Mouse (Mus musculus): ENCODE results near the gene Itga3. TPM values are rescaled to one million over a fixed set of nuclear protein-coding genes. Genes with fewer than 3 reads are reported as not detected.
A peak's percentile ranks its signal among the peaks of the same experiment; 100 is the strongest.

The Itga3 gene
- 10 to 100 TPM; 15.9 to 22.5 (median 19.6) TPM for total RNA-seq (2022)

DNA sequence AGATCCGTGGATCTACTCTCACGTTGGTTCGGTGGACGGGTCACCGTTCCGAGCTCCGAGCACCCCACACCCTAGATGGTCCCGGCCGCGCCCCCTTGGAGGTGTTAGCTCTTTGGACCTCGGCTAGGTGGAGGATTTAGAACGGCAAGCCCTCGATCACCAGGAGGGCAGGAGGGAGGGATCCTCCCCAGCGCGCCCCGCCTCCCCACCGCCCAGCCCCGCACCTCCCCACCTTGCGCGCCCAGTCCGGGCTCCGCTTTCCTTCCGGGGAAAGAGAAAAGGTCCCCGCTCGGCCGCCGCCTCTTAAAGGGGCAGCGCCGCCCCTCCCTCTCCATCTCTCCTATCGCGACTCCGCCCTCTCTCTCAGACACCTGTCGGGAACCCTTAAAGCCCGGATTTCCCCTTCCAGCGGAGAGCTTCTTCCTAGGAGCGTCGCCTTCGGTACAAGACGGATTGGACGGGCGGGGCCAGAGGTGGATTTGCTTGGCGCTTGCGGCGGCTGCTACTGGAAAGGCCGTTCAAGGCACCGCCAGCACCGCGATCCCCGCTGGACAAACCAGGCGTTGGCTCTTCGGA lies at the start of gene Itga3:
TSS of gene Itga3 (minus strand) at position 266 of the 576 bp plus-strand sequence.
- peak; percentile 46 to 49 for DNase-seq (ENCODE audit: low spot score in 2 of 2)

DNA sequence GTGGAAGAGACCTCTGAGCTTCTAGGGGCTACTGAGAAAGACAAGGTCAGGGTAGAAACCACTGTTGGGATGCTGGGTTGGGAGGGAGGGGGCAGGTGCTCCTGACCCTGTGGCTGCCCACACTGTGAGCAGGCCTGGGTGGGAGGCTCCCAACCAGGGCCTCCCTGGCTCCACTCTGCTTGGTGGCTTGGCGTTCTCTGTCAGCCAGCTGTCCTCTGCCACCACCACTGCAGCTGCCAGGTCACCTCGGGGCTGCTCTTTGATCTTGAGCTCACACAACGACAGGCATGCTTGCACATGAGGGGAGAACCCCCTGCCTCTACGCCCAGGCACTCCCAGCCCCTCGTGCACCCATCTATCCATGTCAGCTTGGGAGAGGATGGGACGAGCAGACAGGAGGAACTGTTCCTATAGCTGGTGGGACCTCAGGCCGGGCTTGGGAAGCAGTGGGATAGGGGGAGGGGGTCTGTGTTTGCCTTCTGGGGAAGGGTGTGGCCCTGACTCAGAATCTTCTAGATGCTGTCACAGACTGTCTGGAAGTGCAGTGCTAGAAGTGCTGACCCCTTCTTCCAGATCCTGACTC lies 48.9 kb upstream of the Itga3 start:
- no peak for DNase-seq (ENCODE audit: low spot score in 2 of 2)

DNA sequence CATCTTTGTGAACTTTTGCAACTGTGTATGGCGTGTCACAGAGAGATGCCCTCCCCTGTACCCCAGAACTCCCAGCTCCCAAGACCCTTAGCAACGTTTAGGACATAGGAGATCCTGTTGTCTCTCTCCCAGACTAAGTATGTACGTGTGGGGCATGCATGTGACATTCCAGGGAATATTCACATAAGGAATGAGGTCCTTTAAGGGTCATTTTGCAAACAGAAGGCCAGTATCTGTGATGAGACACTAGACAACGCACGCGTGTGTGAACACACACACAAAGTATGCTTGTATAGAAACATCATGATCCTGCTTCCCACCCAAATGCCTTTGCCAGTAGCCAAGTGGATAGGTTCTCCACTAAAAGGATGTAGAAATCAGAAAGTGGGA lies 45.5 kb upstream of the Itga3 start:
- DNase-seq (ENCODE audit: low spot score in 2 of 2): no peak

DNA sequence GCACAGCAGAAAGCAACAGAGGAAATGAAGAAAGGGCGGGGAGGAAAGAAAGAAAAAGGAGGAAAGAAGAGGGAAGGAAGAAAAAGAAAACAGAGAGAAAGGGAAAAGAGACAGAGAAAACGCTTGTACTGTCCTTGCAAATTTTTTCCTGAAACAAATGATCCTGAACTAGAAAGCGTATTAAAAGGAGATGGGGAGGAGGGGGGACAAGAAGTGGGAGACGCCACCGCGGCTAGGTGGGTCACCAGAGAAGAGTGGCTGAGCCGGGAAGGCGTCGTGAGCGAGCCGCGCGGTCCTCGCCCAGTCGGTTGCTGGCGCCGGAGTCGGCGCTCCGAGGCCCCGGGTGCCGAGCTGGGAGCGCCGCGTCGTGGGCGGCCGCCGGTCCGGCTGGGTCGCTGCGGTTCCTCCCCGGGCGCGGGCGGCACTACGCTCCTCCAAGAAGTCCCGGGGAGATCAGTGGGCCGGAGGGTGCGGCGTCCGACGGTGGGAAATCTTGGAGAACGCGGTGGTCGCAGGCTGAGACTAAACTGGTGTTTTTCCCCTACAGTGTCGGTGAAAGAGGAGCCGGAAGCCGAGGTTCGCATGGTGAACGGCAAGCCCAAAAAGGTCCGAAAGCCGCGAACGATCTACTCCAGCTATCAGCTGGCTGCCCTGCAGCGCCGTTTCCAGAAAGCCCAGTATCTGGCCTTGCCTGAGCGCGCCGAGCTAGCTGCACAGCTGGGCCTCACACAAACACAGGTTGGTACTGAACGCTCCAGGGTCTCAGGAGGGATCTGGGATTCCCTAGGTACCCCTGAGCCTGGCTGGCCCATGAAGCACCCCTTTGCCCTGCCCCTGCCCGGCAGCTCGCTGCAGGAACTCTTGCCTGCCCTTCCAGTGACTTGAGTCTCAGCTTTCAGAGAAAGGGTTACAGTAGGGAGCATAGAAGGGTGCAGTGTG lies 44.8 kb upstream of the Itga3 start:
- DNase-seq (ENCODE audit: low spot score in 2 of 2): no peak

DNA sequence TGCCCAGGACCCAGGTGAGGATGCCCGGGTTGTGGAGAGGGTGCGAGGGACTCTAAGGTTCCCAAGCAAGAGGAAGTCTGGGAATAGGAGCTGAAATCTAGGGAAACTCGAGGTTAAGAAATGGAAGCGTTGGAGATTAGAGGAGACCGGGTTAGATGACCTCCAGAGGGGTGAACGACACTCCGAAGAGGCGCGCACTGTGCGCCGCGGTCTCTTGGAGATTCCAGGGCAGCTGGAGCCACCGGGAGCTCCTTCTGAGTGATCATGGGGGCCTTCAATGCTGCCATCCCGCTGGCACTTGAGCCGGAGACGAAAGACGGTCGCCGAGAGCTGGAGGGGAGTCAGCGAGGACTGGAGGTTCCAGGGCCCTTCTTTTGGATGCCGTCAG lies 44.0 kb upstream of the Itga3 start:
- DNase-seq (ENCODE audit: low spot score in 2 of 2): no peak

DNA sequence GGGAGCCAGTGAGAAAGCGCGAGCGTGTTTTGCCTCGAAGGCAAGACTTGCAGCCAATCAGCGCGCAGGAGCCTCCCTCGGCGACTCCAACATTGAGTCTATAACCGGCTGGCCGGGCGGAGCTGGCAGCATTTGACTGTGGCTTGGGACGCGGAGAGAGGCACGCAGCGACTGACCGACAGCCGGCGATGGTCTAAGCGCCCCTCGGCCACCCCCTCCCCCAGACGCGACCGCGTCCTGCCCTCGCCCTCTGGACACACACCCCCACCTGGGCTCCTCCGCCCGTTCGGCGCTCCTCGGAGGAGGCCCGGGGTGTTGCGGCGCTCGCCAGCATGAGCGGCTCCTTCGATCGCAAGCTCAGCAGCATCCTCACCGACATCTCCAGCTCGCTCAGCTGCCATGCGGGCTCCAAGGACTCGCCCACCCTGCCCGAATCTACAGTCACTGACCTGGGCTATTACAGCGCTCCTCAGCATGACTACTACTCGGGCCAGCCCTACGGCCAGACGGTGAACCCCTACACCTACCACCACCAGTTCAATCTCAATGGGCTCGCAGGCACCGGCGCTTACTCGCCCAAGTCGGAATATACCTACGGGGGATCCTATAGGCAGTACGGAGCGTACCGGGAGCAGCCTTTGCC lies 43.5 kb upstream of the Itga3 start, which contains the start of gene Dlx3:
TSS of gene Dlx3 (plus strand) at position 130 of the 643 bp plus-strand sequence.
- DNase-seq (ENCODE audit: low spot score in 2 of 2): no peak

DNA sequence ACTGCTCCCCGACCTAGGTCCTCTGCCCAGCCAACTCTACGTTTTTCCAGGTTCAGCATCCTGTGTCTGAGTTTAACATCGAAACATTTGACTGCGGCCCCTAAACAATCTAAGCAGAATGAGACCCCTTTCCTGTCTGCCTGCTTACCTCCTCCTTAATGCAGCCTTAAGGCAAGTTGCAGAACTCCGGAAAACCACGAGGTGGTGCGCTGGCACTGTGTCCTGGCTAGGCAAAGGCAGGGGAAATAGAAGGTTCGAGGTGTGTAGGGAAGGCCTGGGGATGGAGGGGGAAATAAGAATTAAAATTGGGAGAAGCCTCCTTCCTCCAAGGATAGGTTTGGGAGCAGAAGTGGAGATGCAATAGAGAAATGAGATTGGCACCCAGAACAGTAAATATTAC lies 41.9 kb upstream of the Itga3 start:
- peak in 1 of 2 experiments; percentile 63 for DNase-seq (ENCODE audit: low spot score in 2 of 2)

DNA sequence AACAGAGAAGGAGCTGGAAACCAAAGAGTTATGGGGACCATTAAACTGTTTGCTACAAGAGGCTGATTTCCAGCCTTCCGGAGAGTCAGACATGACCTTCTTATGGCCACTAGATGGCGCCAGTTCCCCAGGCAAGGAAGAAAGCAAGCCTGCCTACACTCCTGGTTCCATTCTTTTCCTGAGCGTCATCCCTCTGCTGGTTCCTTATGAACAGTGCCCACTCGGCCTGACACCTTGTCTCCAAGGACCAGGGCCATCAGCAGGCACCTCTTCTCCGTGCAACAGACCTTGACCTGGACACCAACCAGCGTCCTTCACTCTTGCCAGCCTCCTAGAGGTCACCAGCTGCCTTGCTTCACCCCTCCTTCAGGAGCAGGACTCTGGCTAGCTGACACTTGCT lies 40.4 kb upstream of the Itga3 start:
- DNase-seq (ENCODE audit: low spot score in 2 of 2): peak; percentile 34 to 45

DNA sequence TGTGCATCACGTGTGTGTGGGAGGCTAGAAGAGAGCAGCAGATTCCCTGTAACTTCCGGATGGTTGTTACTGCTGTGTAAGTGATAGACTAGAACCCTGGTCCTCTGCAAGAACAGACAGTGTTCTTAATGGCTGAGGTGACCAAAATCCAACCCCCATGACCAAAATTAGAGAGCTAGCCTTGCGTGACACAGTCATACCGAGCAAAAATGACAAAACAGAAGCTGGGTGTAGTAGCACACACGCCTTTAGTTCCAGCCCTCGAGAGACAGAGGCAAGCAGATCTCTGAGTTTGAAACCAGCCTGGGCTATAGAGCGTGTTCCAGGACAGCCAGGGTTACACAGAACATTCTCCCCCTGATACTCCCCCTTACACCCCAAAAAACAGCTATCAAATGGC lies 33.5 kb upstream of the Itga3 start:
- DNase-seq (ENCODE audit: low spot score in 2 of 2): no peak

DNA sequence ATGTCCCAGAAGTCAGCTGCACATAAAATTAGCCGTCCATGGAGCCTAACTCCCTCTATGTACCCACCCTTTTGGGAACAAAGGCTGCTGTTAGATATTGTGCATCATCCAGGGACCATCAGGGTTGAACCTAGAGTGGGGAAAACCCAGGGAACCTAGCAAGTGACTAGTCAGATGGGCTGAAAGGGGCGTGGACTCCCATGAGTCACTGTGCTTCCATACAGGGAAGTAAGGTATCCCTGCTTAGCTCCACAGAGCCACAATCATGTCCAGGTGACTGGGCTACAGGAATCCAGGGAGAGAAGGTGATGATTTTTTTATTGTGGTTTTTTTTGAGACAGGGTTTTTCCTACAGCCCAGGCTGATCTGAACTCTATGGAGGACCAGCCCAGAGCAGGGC lies 32.4 kb upstream of the Itga3 start:
- no peak for DNase-seq (ENCODE audit: low spot score in 2 of 2)

DNA sequence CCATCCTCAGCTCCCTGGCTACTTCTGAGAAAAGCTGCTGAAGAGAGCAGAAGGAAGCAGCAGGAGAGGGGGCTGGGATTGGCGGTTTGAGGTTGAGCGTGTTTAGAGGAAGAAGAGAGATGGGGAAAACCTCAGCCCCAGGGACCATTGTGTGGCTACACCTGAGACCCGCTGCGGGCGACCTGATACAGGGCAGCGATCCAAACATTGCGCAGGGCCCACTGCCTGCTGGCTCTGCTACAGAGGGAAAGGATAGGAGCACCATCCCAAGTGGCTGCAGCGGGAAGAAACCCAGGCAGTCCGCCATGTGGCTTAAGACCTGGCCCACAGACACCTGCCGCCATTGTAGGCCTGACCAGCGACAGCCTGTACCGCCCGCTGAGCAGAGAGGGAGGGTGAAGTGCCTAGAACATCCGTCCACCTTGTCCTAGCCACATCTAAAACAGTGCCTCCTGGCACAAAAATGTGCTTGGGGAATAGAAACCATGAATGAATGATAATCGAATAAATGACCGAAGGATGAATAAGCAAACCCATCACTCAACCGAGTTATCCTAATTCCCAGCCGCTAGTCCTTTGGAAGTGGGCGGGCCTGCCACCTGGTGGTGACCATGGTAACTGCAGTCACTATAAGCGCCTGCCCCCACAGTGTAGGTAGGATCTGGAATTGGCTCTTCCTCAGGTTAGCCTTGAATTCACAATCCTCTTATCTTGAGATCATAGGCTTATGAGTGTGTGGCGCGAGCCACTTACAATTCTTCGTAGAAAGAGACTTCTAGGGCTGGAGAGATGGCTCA lies 30.0 kb upstream of the Itga3 start:
- DNase-seq (ENCODE audit: low spot score in 2 of 2): peak; percentile 31 to 69

DNA sequence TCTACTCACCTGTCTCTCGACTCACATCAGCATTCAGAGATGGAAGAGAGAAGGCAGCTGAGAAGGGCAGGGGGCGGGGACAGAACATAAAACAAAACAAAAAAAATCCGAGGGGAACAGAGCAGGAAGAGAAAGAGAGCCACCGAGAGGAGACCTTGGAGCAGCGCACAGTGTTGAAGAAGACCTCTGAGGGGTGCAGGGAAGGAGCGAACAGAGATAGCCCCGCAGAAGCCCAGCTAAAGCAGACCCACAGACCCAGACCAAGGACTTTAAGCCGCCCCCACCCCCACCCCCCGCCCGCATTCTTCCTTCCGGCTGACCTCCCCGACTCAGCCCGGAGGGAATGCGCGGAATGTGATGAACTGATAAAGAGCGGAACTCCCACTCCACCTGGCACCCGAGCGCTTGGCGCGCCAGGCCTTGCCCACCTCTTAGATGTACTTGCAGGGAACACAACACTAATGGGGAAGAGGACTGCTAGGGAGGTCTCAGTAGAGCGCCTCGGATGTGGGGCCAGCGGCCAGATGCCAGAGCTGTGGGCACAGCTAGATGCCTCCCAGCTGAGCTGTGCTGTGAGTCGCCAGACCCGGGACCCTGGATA lies 28.8 kb upstream of the Itga3 start:
- DNase-seq (ENCODE audit: low spot score in 2 of 2): no peak

DNA sequence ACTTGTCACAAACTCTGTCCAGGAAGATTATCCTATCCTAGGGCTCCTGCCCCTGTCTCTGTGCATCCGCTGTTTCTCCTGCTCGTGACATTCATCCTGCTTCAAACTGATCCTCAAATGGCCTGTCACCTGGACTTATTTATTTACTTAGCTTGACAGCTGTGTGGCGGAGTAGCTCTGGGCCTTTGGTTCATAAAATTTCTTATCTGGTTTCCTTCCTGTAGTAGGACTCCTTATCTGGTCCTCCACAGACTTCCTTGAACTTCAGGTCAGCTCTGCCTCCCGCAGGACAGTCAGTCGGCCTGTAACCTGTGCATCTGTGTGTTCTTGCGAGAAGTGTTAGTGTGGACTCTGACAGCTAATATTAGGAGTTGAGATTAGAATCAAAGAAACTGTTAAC lies 27.7 kb upstream of the Itga3 start:
- no peak for DNase-seq (ENCODE audit: low spot score in 2 of 2)

DNA sequence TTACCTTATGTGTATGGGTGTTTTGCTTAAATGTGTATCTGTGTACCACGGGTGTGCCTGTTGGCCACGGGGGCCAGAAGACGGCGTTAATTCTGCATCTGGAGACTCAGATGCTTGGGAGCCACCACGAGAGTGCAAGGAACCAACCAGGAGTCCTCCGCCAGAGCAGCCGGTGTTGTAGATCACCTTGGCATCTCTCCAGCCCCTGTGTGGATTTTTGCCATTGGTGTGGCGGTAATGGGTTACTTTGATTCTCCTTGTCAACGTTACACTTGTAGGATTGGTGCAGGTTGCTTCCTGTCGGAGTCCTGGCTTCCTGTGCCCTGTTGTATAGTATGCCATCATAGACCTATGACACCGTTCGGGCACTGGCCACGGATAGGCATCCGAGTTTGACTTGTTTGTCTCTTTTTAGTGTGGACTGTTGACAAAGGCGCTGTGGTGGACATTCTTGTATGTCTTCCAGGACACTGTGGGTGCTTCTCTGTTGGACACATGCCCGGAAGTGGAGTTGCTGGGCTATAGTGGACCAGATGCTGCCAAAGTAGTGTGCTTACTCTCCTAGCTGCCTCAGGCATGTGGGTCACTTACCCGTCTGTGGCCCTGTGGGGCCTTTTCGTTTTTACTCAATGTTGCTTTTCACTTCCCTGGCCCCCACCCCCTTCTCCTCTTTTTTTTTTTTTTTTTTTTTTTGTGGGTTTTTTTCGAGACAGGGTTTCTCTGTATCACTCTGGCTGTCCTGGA lies 25.7 kb upstream of the Itga3 start:
- DNase-seq (ENCODE audit: low spot score in 2 of 2): no peak

DNA sequence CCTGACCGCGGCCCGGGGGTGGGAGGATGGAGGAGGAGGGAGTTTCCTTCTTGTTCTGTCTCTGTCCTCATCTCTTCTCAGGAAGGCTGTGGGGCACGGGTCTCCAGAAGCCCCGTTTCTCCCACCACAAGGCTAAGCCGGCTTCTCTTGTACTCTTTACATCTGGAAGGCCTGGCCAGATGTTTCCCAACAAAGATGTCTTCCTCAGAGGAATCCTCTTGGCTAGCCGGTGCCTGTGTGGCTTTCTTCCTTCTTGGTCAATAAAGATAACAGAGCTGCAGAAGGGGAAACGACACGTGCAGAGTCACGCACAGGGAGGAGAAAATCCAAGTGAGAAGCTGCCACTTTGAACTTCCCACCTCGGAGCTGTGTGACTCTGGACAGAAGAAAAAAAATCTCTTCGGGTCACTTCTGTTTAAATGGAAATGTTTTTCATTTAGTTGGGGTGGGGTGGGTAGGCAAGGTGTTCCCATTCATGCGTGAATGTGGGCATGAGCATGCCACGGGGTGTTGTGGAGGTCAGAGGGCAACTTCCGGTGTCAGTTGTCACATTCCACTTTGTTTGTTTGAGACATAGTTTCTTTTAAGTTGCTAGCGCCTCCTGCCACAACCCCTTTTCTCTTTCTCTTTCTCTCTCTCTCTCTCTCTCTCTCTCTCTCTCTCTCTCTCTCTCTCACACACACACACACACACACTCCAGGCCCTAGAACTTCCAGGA lies 24.6 kb upstream of the Itga3 start:
- DNase-seq (ENCODE audit: low spot score in 2 of 2): no peak

DNA sequence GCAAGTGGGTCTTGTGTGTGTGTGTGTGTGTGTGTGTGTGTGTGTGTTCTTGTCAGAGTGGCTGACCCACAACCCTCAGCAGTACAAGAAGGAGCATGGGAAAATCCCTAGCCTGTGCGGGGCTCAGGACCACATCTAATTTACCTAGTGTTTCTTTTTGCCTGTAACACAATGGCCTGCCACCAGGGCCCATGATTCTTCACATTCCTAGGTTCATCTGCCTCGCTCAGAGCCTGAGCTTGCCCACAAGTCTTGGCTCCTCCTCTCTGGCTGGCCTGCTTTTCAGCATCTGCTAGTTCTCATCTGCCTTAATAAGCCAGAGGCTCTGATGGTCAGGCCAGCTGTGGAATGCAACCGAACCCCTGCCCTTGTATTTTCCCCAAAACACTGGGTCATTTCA lies 23.8 kb upstream of the Itga3 start:
- DNase-seq (ENCODE audit: low spot score in 2 of 2): no peak

DNA sequence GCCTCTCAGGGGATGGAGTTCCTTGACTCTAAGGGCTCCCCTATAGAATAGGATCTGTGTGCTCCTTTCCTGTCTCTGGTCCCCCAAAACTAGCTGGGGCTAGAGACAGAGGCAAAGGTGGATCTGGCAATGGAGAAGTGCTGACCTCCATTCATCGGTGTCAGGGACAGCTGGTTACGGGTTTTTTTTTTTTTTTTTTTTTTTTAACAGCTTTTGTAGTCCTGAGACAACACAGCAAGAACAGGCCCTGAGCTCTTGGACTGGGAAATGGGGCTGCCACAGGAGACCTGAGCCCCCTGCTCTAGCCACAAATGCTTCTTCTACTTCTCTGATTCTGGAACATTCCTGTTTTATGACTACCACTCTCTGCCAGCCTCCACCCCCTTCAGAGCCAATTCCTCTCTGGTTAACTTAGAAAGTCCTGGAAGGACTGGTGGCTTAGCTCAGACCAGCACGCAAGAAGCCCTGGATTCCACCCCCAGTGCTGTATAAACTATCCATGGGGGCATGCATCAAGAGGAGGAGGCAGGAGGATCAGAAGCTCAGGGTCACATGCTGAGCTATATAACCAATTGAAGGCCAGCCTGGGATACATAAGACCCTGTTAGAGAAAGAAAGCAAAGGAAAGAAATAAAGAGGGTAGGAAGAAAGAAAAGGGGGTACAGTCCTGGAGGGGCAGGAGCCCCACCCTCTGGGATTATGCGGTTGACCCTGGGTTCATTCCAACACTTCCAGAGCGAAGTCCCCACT lies 21.9 kb upstream of the Itga3 start:
- DNase-seq (ENCODE audit: low spot score in 2 of 2): no peak

DNA sequence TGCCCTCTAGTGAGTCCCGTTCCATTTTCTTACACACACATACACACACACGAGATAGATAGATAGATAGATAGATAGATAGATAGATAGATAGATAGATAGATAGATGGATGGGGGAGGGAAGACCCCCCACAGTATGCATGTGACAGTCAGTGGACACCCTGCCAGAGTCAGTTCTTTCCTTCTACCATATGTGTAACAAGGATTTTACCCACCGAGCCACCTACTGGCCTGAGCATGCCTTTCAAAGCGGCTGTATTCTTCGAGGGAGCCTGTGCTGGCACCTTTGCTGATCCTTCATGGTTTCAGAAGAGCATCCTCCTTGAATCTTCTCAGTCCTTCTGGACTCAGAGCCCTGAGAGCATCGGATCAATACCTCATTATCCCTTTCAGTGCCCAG lies 21.3 kb upstream of the Itga3 start:
- DNase-seq (ENCODE audit: low spot score in 2 of 2): no peak
